Mouse (Mus musculus) heart, embryonic 16.5 days (tissue): ENCODE results near the gene Rpa1. TPM values are rescaled to one million over a fixed set of nuclear protein-coding genes. Genes with fewer than 3 reads are reported as not detected.

Source experiments
- microRNA-seq: library from miRNA; unstranded; fragments of <30 nt; microRNA quantifications from one replicate; pipeline ENCODE4, GENCODE M21; 2017
- polyA plus RNA-seq: library from polyadenylated mRNA; unstranded; fragments of >200 nt; fragmentation: Nextera tagmentation; extraction: Ambion mirVana; gene quantifications from 2 replicates; pipeline ENCODE4 v1.2.1, GENCODE M21; 2015

The Rpa1 gene
- polyA plus RNA-seq, 1 experiment from 2014 or later: 96.0 TPM

Small RNA genes lying within 50 kb of the gene (microRNA-seq; reads per million reads assigned to microRNA genes)
- not detected for gene Gm47300

Other genes with a start within 250 kb of the Rpa1 start
- 7.1 and 9.8 TPM in 2 replicates for gene Hic1, start 178.8 kb downstream of the Rpa1 start, polyA plus RNA-seq
- gene Ovca2, start 169.5 kb downstream of the Rpa1 start, polyA plus RNA-seq: 18.4 and 18.7 TPM in 2 replicates
- gene Dph1, start 157.1 kb downstream of the Rpa1 start, polyA plus RNA-seq: 19.7 and 21.0 TPM in 2 replicates
- gene Rtn4rl1, start 154.5 kb downstream of the Rpa1 start, polyA plus RNA-seq: 12.4 and 13.1 TPM in 2 replicates
- 13.8 and 16.3 TPM in 2 replicates for gene Smyd4, start 109 bp upstream of the Rpa1 start, polyA plus RNA-seq
- 37.4 and 40.1 TPM in 2 replicates for gene Serpinf1, start 74.4 kb upstream of the Rpa1 start, polyA plus RNA-seq
- 0.39 and 0.75 TPM in 2 replicates for gene Serpinf2, start 91.3 kb upstream of the Rpa1 start, polyA plus RNA-seq
- gene Wdr81, start 106.4 kb upstream of the Rpa1 start, polyA plus RNA-seq: 3.5 and 4.5 TPM in 2 replicates
- 11.2 and 12.1 TPM in 2 replicates for gene Tlcd2, start 113.4 kb upstream of the Rpa1 start, polyA plus RNA-seq
- 31.4 and 34.1 TPM in 2 replicates for gene Prpf8, start 138.5 kb upstream of the Rpa1 start, polyA plus RNA-seq
- gene Rilp, start 161.8 kb upstream of the Rpa1 start, polyA plus RNA-seq: 11.0 and 13.3 TPM in 2 replicates
- gene Scarf1, start 165.2 kb upstream of the Rpa1 start, polyA plus RNA-seq: 11.0 and 14.0 TPM in 2 replicates
- gene Slc43a2, start 183.4 kb upstream of the Rpa1 start, polyA plus RNA-seq: 3.0 and 4.3 TPM in 2 replicates
- gene Pitpna, start 239.8 kb upstream of the Rpa1 start, polyA plus RNA-seq: 68.0 and 78.0 TPM in 2 replicates